Mouse (Mus musculus) C2C12 (cell line): ENCODE measurements around the gene Fgd3. TPM values are rescaled to one million over a fixed set of nuclear protein-coding genes. Genes with fewer than 3 reads are reported as not detected.

ENCODE experiments used
- H3K27me3 ChIP-seq: one replicate; pipeline ENCODE4 v1.6.1; 2011; ENCODE audit not compliant: control insufficient read depth, insufficient read depth, insufficient read length
- H3K36me3 ChIP-seq: one replicate; pipeline ENCODE4 v1.6.1; 2011; ENCODE audit not compliant: control insufficient read depth, insufficient read depth
- H3K4me3 ChIP-seq: one replicate; pipeline ENCODE4 v1.5.1; 2011; ENCODE audit warnings: mild to moderate bottlenecking, control low read depth; ENCODE audit not compliant: poor library complexity, insufficient read depth, severe bottlenecking
- H3K79me2 ChIP-seq: one replicate; pipeline ENCODE4 v1.6.1; 2011; ENCODE audit not compliant: control insufficient read depth, insufficient read depth
- H3K79me3 ChIP-seq: one replicate; pipeline ENCODE4 v1.6.1; 2011; ENCODE audit warnings: low read depth, control low read depth
- H3ac ChIP-seq: one replicate; pipeline ENCODE3; 2011; ENCODE audit warnings: low read depth; ENCODE audit not compliant: control insufficient read depth, insufficient read length
- CEBPB ChIP-seq: IDR thresholded peaks from one replicate; pipeline ENCODE4 v1.6.1; 2011; ENCODE audit warnings: low read depth, mild to moderate bottlenecking, control low read depth, moderate library complexity
- CTCF ChIP-seq: IDR thresholded peaks from one replicate; pipeline ENCODE4 v1.5.1; 2011; ENCODE audit not compliant: control insufficient read depth, insufficient read depth, insufficient read length
- FOSL1 ChIP-seq: IDR thresholded peaks from one replicate; pipeline ENCODE4 v1.8.0; 2011; ENCODE audit warnings: mild to moderate bottlenecking, low read length; ENCODE audit not compliant: poor library complexity, insufficient read depth, severe bottlenecking
- MAX ChIP-seq: IDR thresholded peaks from one replicate; pipeline ENCODE4 v1.6.1; 2011; ENCODE audit warnings: mild to moderate bottlenecking, control low read depth
- MYOD1 ChIP-seq: IDR thresholded peaks from one replicate; pipeline ENCODE4 v1.6.1; 2011; ENCODE audit warnings: low read depth; ENCODE audit not compliant: control insufficient read depth, insufficient read length
- MYOG ChIP-seq: IDR thresholded peaks from one replicate; pipeline ENCODE4 v1.6.1; 2011; ENCODE audit not compliant: control insufficient read depth, insufficient read length; ENCODE audit errors: extremely low read depth
- USF1 ChIP-seq: IDR thresholded peaks from one replicate; pipeline ENCODE4 v1.6.1; 2011; ENCODE audit warnings: low read depth, mild to moderate bottlenecking, control low read depth, moderate library complexity
- long read RNA-seq, 2 experiments: library from polyadenylated mRNA; unstranded; transcript quantifications; one replicate each; pipeline ENCODE4 v2.0.0; 2019 to 2020
- polyA plus RNA-seq: library from polyadenylated mRNA; unstranded; fragments of >200 nt; fragmentation: generic; extraction: Trizol; gene quantifications from one replicate; pipeline ENCODE4 v1.2.1, GENCODE M21; 2012; ENCODE audit warnings: missing spikeins

Fgd3 gene
- 44.8 TPM for polyA plus RNA-seq
- long read RNA-seq, experiment 1, partial matches to known transcripts: 3 of 9 reads
- long read RNA-seq, experiment 1, other reads (novel, unspliced or antisense): 5 of 9 reads
- long read RNA-seq, experiment 2, transcript Fgd3-202 (15 exons, 2,628 nt): major isoform, 17 of 73 reads
- long read RNA-seq, experiment 2, partial matches to known transcripts: 20 of 73 reads
- long read RNA-seq, experiment 2, other reads (novel, unspliced or antisense): 36 of 73 reads

- TF ChIP-seq MYOD1 (peak; percentile 16), USF1 (no peak), CTCF (no peak), MAX (peak; percentile 99), MYOG (no peak), FOSL1 (no peak)
- Histone ChIP-seq H3K36me3 (peaks cover 13% of the 10 kb centered on the region), H3K79me2 (peaks cover 52% of the 10 kb centered on the region), H3ac (peak within 1 kb of the TSS; percentile 83), H3K4me3 (peak within 1 kb of the TSS; percentile 43), H3K27me3 (no peaks in the 10 kb centered on the region), H3K79me3 (peaks cover 33% of the 10 kb centered on the region)
These were observed at the start of gene Fgd3 for GRCm38 (mm10) chr13:49320040-49320439. TSS of gene Fgd3 (minus strand) at chr13:49320311.

- Histone ChIP-seq H3K27me3 (no peaks in the 10 kb centered on the region), H3ac (no peak overlapping the region), H3K79me3 (peaks cover 57% of the 10 kb centered on the region), H3K4me3 (no peak overlapping the region), H3K79me2 (peaks cover 98% of the 10 kb centered on the region), H3K36me3 (peaks cover 51% of the 10 kb centered on the region)
- TF ChIP-seq CEBPB (no peak), USF1 (no peak), MYOG (no peak), FOSL1 (no peak), CTCF (no peak), MYOD1 (no peak), MAX (no peak)
These were observed 49.3 kb upstream of the Fgd3 start for GRCm38 (mm10) chr13:49369404-49369803.

- Histone ChIP-seq H3K79me2 (peaks cover 98% of the 10 kb centered on the region), H3K27me3 (no peaks in the 10 kb centered on the region), H3K4me3 (no peak overlapping the region), H3ac (no peak overlapping the region), H3K79me3 (peaks cover 68% of the 10 kb centered on the region), H3K36me3 (peaks cover 39% of the 10 kb centered on the region)
- no peak for TF ChIP-seq MYOD1
- TF ChIP-seq MYOG: no peak
- TF ChIP-seq FOSL1: no peak
- no peak for TF ChIP-seq CEBPB
- TF ChIP-seq USF1: no peak
These were observed 47.7 kb upstream of the Fgd3 start for GRCm38 (mm10) chr13:49367657-49368440.

GRCm38 (mm10) chr13:49364716-49365115, 44.6 kb upstream of the Fgd3 start:
- no peaks in the 10 kb centered on the region for H3K27me3 ChIP-seq
- peaks cover 86% of the 10 kb centered on the region for H3K79me3 ChIP-seq
- peaks cover 13% of the 10 kb centered on the region for H3K36me3 ChIP-seq
- H3K4me3 ChIP-seq: no peak overlapping the region
- H3ac ChIP-seq: no peak overlapping the region
- peaks cover 100% of the 10 kb centered on the region for H3K79me2 ChIP-seq
- TF ChIP-seq CEBPB: peak; percentile 94
- TF ChIP-seq MYOG: no peak

GRCm38 (mm10) chr13:49362804-49363203, 42.7 kb upstream of the Fgd3 start:
- H3K4me3 ChIP-seq: no peak overlapping the region
- no peak overlapping the region for H3ac ChIP-seq
- H3K36me3 ChIP-seq: no peaks in the 10 kb centered on the region
- peaks cover 94% of the 10 kb centered on the region for H3K79me3 ChIP-seq
- H3K27me3 ChIP-seq: no peaks in the 10 kb centered on the region
- TF ChIP-seq MYOG (no peak), FOSL1 (no peak), MAX (no peak), CEBPB (no peak), MYOD1 (no peak), USF1 (no peak), CTCF (no peak)
- H3K79me2 ChIP-seq: peaks cover 100% of the 10 kb centered on the region

- Histone ChIP-seq H3K4me3 (no peak overlapping the region), H3K36me3 (no peaks in the 10 kb centered on the region), H3K79me2 (peaks cover 100% of the 10 kb centered on the region), H3K27me3 (no peaks in the 10 kb centered on the region), H3ac (no peak overlapping the region), H3K79me3 (peaks cover 92% of the 10 kb centered on the region)
- TF ChIP-seq MYOG: no peak
- TF ChIP-seq USF1: peak; percentile 54
- TF ChIP-seq FOSL1: no peak
- peak; percentile 86 for TF ChIP-seq MYOD1
These were observed 42.3 kb upstream of the Fgd3 start for GRCm38 (mm10) chr13:49362364-49362763.
